In the genomic region with DNA sequence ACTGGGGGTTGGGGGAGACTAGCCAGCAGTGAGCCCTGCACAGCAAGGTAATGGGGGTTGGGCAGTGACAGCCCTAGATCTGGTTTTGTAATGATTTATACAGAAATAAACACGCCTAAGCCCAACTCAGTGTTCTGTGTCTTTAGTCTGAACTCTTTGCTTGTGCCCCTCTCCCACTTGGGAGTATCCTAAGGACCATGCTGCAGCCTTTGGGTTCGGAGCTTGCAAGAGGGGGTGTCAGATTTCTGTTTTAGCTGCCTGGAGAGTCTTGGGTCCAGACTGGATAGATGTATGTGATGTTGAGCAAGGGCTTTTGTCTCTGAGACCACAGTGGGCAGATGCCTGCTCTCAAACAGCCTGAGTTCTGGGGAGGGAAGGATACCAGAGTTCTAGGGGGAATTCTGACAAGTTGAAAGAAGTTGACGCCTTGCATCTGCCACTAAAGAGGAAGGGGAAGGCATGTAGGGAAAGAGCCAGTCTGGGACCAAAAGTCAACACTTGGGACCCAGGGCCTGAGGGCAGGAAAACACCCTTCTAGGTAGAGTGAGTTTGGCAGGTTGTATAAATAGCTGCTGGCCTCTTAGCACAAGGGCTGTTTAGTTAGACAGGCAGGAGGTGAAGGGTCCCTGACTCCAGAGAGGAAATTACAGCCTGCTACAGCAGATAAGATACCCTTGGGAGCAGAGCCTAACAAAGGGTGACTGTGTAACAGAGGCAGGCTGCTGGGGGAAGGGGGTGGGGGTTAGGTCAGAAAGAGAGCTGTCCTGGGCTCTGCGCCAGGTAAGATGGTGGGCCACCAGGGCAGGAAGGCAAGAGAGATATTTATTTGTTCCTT, we compare ENCODE assay signal across 8 mouse cellular contexts. TPM values are rescaled to one million over a fixed set of nuclear protein-coding genes. Genes with fewer than 3 reads are reported as not detected.
DNase-seq lines count a peak whose midpoint lies in the region; ATAC-seq and TF ChIP-seq lines count a peak whose summit lies in the region.

No protein-coding gene starts in this region.

- WGBS in limb, embryonic 12.5 days = 19% methylated on average over 4 of the region's 4 CpGs

- peak overlapping the region; percentile 38 for H3K4me2 ChIP-seq in limb, embryonic 12.5 days

- H3K27ac ChIP-seq in cortical plate, adult 2 months (ENCODE audit: insufficient read depth, low read length) = 0 out of 2 replicates have a peak overlapping the region, but pooled peaks have one; percentile 16
- peak overlapping the region; percentile 95 for H3K27ac ChIP-seq in limb, embryonic 12.5 days

- H3K9me3 ChIP-seq in limb, embryonic 12.5 days = no peaks in the 10 kb centered on the region; the same call in 1 of the 2 replicates

- H3K4me3 ChIP-seq in cortical plate, adult 2 months (ENCODE audit: insufficient read depth, low read length) = no peak overlapping the region
- no peak overlapping the region for H3K4me3 ChIP-seq in limb, embryonic 12.5 days (replicated peaks)

- no peak for TF ChIP-seq CTCF in cortical plate, adult 2 months (IDR thresholded peaks at IDR 0.05; ENCODE audit: extremely low read depth, insufficient read depth, low read length)

- H3K27me3 ChIP-seq in limb, embryonic 12.5 days = no peaks in the 10 kb centered on the region

- peak; percentile 68 to 80 for DNase-seq in adrenal gland, adult (ENCODE audit: inconsistent age in 2 of 2, low spot score in 1 of 2)
- DNase-seq in adrenal gland, adult 8-10 months = no peak
- DNase-seq in heart, postnatal 4 days = peak; percentile 91
- DNase-seq in neural tube, embryonic 10.5 days (ENCODE audit: extremely low spot score, low spot score) = peak; percentile 50
- no peak for DNase-seq in left cerebral cortex, adult 18-20 months (ENCODE audit: low spot score in 2 of 2)
- no peak for DNase-seq in urinary bladder, postnatal 25 days (ENCODE audit: low spot score)

- peaks cover 31% of the 10 kb centered on the region for H3K36me3 ChIP-seq in limb, embryonic 12.5 days

- TF ChIP-seq POLR2A in cortical plate, adult 2 months (IDR thresholded peaks at IDR 0.05; ENCODE audit: extremely low read depth, insufficient read depth, low read length) = no peak

- peak; percentile 64 for ATAC-seq in limb, embryonic 12.5 days (ENCODE audit: insufficient number of reproducible peaks, insufficient read depth, low FRiP score, low TSS enrichment, low read depth)

- no peaks in the 10 kb centered on the region for H3K4me1 ChIP-seq in cortical plate, adult 2 months (ENCODE audit: control insufficient read depth, insufficient read depth, low read length)
- peaks cover 65% of the 10 kb centered on the region for H3K4me1 ChIP-seq in limb, embryonic 12.5 days (replicated peaks)

- no peak overlapping the region; the same call in 1 of the 2 replicates for H3K9ac ChIP-seq in limb, embryonic 12.5 days (replicated peaks)

RNA-seq across cellular contexts. Expression of gene Ak1, which starts 0.7 kb away (rescaled TPM):
- total RNA-seq in adrenal gland, adult 8-10 months (2022) = 10 to 100 TPM; 24.1 to 57.3 (median 40.1) TPM
- polyA plus RNA-seq in cortical plate, adult 2 months (2012; rRNA removed) = 118 and 127 TPM in 2 replicates
- 100 to 1,000 TPM; 405 to 424 TPM for total RNA-seq in heart, postnatal 4 days (2021)
- 34.3 and 34.4 TPM in 2 replicates for polyA plus RNA-seq in limb, embryonic 12.5 days (2016; fragmentation: Nextera tagmentation; extraction: Ambion mirVana)
- 100 to 1,000 TPM; 151 to 160 TPM for total RNA-seq in left cerebral cortex, adult 18-20 months (2021)

RNA-seq across cellular contexts. Expression of gene St6galnac6, which starts 21.4 kb away (rescaled TPM):
- total RNA-seq in adrenal gland, adult 8-10 months (2022) = 10 to 100 TPM; 42.7 to 61.4 (median 51.8) TPM
- polyA plus RNA-seq in cortical plate, adult 2 months (2012; rRNA removed) = 101 and 110 TPM in 2 replicates
- 10 to 100 TPM; 77.5 to 82.7 TPM for total RNA-seq in heart, postnatal 4 days (2021)
- polyA plus RNA-seq in limb, embryonic 12.5 days (2016; fragmentation: Nextera tagmentation; extraction: Ambion mirVana) = 23.4 and 23.7 TPM in 2 replicates
- 100 to 1,000 TPM; 113 to 130 TPM for total RNA-seq in left cerebral cortex, adult 18-20 months (2021)

RNA-seq across cellular contexts. Expression of gene Eng, which starts 25.5 kb away (rescaled TPM):
- 100 to 1,000 TPM in 3 of 4 experiments, 10 to 100 TPM in 1; 96.0 to 134 (median 120) TPM for total RNA-seq in adrenal gland, adult 8-10 months (2022)
- 35.1 and 39.0 TPM in 2 replicates for polyA plus RNA-seq in cortical plate, adult 2 months (2012; rRNA removed)
- total RNA-seq in heart, postnatal 4 days (2021) = 100 to 1,000 TPM; 149 to 162 TPM
- polyA plus RNA-seq in limb, embryonic 12.5 days (2016; fragmentation: Nextera tagmentation; extraction: Ambion mirVana) = 24.7 and 25.7 TPM in 2 replicates
- 10 to 100 TPM; 18.4 to 19.9 TPM for total RNA-seq in left cerebral cortex, adult 18-20 months (2021)

RNA-seq across cellular contexts. Expression of gene St6galnac4, which starts 34.0 kb away (rescaled TPM):
- 10 to 100 TPM in 3 of 4 experiments, 1 to 10 TPM in 1; 8.5 to 18.9 (median 13.8) TPM for total RNA-seq in adrenal gland, adult 8-10 months (2022)
- 34.8 and 36.6 TPM in 2 replicates for polyA plus RNA-seq in cortical plate, adult 2 months (2012; rRNA removed)
- total RNA-seq in heart, postnatal 4 days (2021) = 10 to 100 TPM; 31.6 to 38.6 TPM
- 29.8 and 29.9 TPM in 2 replicates for polyA plus RNA-seq in limb, embryonic 12.5 days (2016; fragmentation: Nextera tagmentation; extraction: Ambion mirVana)
- total RNA-seq in left cerebral cortex, adult 18-20 months (2021) = 10 to 100 TPM; 40.6 TPM

RNA-seq across cellular contexts. Expression of gene 9430097D07Rik, which starts 45.4 kb away (rescaled TPM):
- not detected for total RNA-seq in adrenal gland, adult 8-10 months (2022)
- 1.0 TPM in 2 replicates for polyA plus RNA-seq in cortical plate, adult 2 months (2012; rRNA removed)
- not detected for total RNA-seq in heart, postnatal 4 days (2021)
- polyA plus RNA-seq in limb, embryonic 12.5 days (2016; fragmentation: Nextera tagmentation; extraction: Ambion mirVana) = 0.55 TPM in 1 of 2 replicates, not detected in the other
- total RNA-seq in left cerebral cortex, adult 18-20 months (2021) = under 1 TPM; 0.79 to 0.82 TPM

Comparison
In these comparisons a context has a peak if more than half of its experiments do, and no peak if none do; other contexts are left out.
1. DNase-seq: peak in adrenal gland, adult (2 of 2), heart, postnatal 4 days (single experiment) and neural tube, embryonic 10.5 days (single experiment); none in adrenal gland, adult 8-10 months (single experiment), left cerebral cortex, adult 18-20 months (0 of 2) and urinary bladder, postnatal 25 days (single experiment).
2. RNA of gene Eng, which starts 25.5 kb away (total RNA-seq): 149 to 162 TPM in heart, postnatal 4 days and 96.0 to 134 TPM in adrenal gland, adult 8-10 months; 18.4 to 19.9 TPM in left cerebral cortex, adult 18-20 months; every median in the first group is over 4 times any median in the second.